Mouse (Mus musculus) MEL (cell line): Measurements from ENCODE around the gene Ric8b.

ENCODE experiments used
- CTCF ChIP-seq, 3 experiments: IDR thresholded peaks in 2 of 3; conservative IDR thresholded peaks in 1 of 3; 2 replicates each; pipeline ENCODE4 v1.5.1; 2011 to 2012; ENCODE audit warnings: low read length in 3 of 3, low read depth in 2 of 3, mild to moderate bottlenecking in 2 of 3, improper control_type of control experiment in 1 of 3, inconsistent platforms in 1 of 3, mixed read lengths in 1 of 3, moderate library complexity in 1 of 3; ENCODE audit not compliant: control insufficient read depth in 1 of 3, insufficient read depth in 1 of 3, poor library complexity in 1 of 3, severe bottlenecking in 1 of 3
- ELF1 ChIP-seq: IDR thresholded peaks from 2 replicates; pipeline ENCODE4 v1.6.1; 2014; ENCODE audit warnings: low read depth, mild to moderate bottlenecking, inconsistent platforms, low read length, improper control_type of control experiment, moderate library complexity
- ETS1 ChIP-seq: IDR thresholded peaks from 2 replicates; pipeline ENCODE4 v1.6.1; 2012; ENCODE audit warnings: low read depth, mild to moderate bottlenecking, inconsistent platforms, low read length, improper control_type of control experiment, moderate library complexity
- GATA1 ChIP-seq: IDR thresholded peaks from 2 replicates; pipeline ENCODE4 v1.6.1; 2011; ENCODE audit warnings: low read depth, low read length, improper control_type of control experiment
- HCFC1 ChIP-seq: IDR thresholded peaks from 2 replicates; pipeline ENCODE4 v1.6.1; 2012; ENCODE audit warnings: low read depth, mild to moderate bottlenecking, inconsistent platforms, low read length, improper control_type of control experiment, moderate library complexity
- NRF1 ChIP-seq: IDR thresholded peaks from 2 replicates; pipeline ENCODE4 v1.6.1; 2014; ENCODE audit warnings: low read depth, mild to moderate bottlenecking, inconsistent platforms, low read length, improper control_type of control experiment, moderate library complexity; ENCODE audit not compliant: poor library complexity, insufficient read depth, severe bottlenecking
- TBP ChIP-seq: IDR thresholded peaks from 2 replicates; pipeline ENCODE4 v1.8.0; 2011; ENCODE audit warnings: low read depth, low read length, improper control_type of control experiment
- ZNF384 ChIP-seq: IDR thresholded peaks from 2 replicates; pipeline ENCODE4 v1.6.1; 2012; ENCODE audit warnings: low read depth, mild to moderate bottlenecking, inconsistent platforms, low read length, improper control_type of control experiment

- TF ChIP-seq CTCF (IDR thresholded peaks at IDR 0.05 in 2 of 3, conservative IDR thresholded peaks at IDR 0.05 in 1 of 3; ENCODE audit: control insufficient read depth in 1 of 3, insufficient read depth in 1 of 3, low read depth in 2 of 3, low read length in 3 of 3, poor library complexity in 1 of 3, severe bottlenecking in 1 of 3), result peak in 2 of 3 experiments; percentile 47 to 74; a peak in 5 of 6 replicates
- no peak for TF ChIP-seq ZNF384
- no peak for TF ChIP-seq ELF1
- no peak for TF ChIP-seq NRF1
- no peak for TF ChIP-seq HCFC1
- no peak for TF ChIP-seq ETS1
- no peak for TF ChIP-seq TBP
- TF ChIP-seq GATA1, result no peak
These were observed 68.5 kb downstream of the Ric8b start for GRCm38 (mm10) chr10:84985956-84986355.
